ENCODE assay signal across 8 mouse cellular contexts in the genomic region with DNA sequence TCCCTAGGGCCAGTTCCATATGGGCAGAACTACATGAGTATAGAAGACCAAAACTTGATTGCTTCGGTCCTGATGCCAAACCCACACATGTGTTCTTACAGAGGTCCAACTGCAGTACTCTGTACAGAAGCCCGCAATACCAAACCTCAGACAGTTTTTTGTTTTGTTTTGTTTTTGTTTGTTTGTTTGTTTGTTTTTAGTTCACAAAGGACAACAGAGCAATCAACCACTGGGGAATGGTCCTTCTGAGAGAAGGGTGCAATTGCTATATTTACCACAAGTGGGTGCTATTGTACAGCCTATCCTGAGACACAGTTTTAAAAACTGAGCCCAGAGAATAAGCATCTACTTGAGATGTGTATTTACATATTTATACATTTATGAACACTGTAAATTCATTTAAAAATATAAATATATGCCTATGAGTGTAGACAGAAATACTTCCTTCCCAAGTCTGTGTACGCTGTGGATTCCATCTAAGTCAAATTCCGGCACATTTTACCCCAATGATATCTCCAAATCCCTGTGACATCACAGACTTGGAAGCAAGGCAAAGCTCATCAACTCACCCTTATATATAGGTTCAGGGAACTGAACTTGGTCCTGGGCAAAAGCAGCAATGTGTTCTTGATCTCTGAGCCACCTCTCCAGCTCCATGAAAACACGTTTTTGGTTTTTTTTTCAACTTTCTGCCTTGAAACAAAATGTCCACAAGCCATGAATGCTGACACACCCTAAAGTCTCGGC.
DNase-seq lines count a peak whose midpoint lies in the region; ATAC-seq and TF ChIP-seq lines count a peak whose summit lies in the region.

No protein-coding gene starts in this region.

- H3K4me3 ChIP-seq in limb, embryonic 14.5 days (replicated peaks; ENCODE audit: low read length): no peak overlapping the region
- no peak overlapping the region for H3K4me3 ChIP-seq in limb, embryonic 10.5 days
- no peak overlapping the region for H3K4me3 ChIP-seq in intestine, embryonic 15.5 days (replicated peaks)

- no peak for ATAC-seq in limb, embryonic 14.5 days (ENCODE audit: low FRiP score, low read depth)
- peak; percentile 52; the same call in 1 of the 2 replicates for ATAC-seq in megakaryocyte progenitor cell, adult 5-6 weeks (replicated peaks; ENCODE audit: poor library complexity)
- ATAC-seq in intestine, embryonic 15.5 days: no peak

- H3K36me3 ChIP-seq in limb, embryonic 14.5 days (ENCODE audit: control insufficient read depth, insufficient read depth, low read length): no peaks in the 10 kb centered on the region
- H3K36me3 ChIP-seq in limb, embryonic 10.5 days: no peaks in the 10 kb centered on the region
- H3K36me3 ChIP-seq in intestine, embryonic 15.5 days: no peaks in the 10 kb centered on the region

- WGBS in limb, embryonic 14.5 days: 66% methylated on average over 6 of the region's 6 CpGs
- WGBS in limb, embryonic 10.5 days: 69% methylated on average over 6 of the region's 6 CpGs
- 62% methylated on average over 6 of the region's 6 CpGs for WGBS in intestine, embryonic 15.5 days

- peak; percentile 14 for DNase-seq in adrenal gland, postnatal 10 days
- no peak for DNase-seq in adrenal gland, adult 18-20 months (ENCODE audit: low spot score in 2 of 2)
- peak; percentile 48 for DNase-seq in limb, embryonic 14.5 days (ENCODE audit: low spot score)
- DNase-seq in limb, embryonic 10.5 days (ENCODE audit: low spot score): no peak
- DNase-seq in cerebellum, postnatal 14 days: peak; percentile 56 to 75
- no peak for DNase-seq in heart, adult 18-20 months

- no peaks in the 10 kb centered on the region for H3K4me1 ChIP-seq in limb, embryonic 14.5 days (ENCODE audit: control insufficient read depth, insufficient read depth, low read length)
- H3K4me1 ChIP-seq in limb, embryonic 10.5 days: no peaks in the 10 kb centered on the region
- H3K4me1 ChIP-seq in intestine, embryonic 15.5 days (replicated peaks): no peaks in the 10 kb centered on the region

- no peaks in the 10 kb centered on the region for H3K9me3 ChIP-seq in limb, embryonic 14.5 days (ENCODE audit: control insufficient read depth, low read length)
- no peaks in the 10 kb centered on the region for H3K9me3 ChIP-seq in limb, embryonic 10.5 days (replicated peaks)
- no peaks in the 10 kb centered on the region for H3K9me3 ChIP-seq in intestine, embryonic 15.5 days

- H3K27me3 ChIP-seq in limb, embryonic 14.5 days (ENCODE audit: control insufficient read depth, insufficient read depth, low read length): no peaks in the 10 kb centered on the region
- H3K27me3 ChIP-seq in limb, embryonic 10.5 days (ENCODE audit: low read depth, poor library complexity, severe bottlenecking): no peaks in the 10 kb centered on the region
- no peaks in the 10 kb centered on the region for H3K27me3 ChIP-seq in intestine, embryonic 15.5 days (replicated peaks)

- no peak for TF ChIP-seq POLR2A in limb, embryonic 14.5 days (IDR thresholded peaks at IDR 0.05; ENCODE audit: borderline replicate concordance, extremely low read depth, insufficient read depth, insufficient read length)

- H3K9ac ChIP-seq in limb, embryonic 14.5 days (ENCODE audit: low read depth, low read length, severe bottlenecking): no peak overlapping the region
- H3K9ac ChIP-seq in intestine, embryonic 15.5 days: no peak overlapping the region

- no peak overlapping the region for H3K4me2 ChIP-seq in limb, embryonic 14.5 days (replicated peaks; ENCODE audit: low read depth, low read length, severe bottlenecking)
- H3K4me2 ChIP-seq in intestine, embryonic 15.5 days (replicated peaks): no peak overlapping the region

- no peak overlapping the region for H3K27ac ChIP-seq in limb, embryonic 14.5 days (replicated peaks; ENCODE audit: low read depth, low read length)
- no peak overlapping the region for H3K27ac ChIP-seq in limb, embryonic 10.5 days
- no peak overlapping the region for H3K27ac ChIP-seq in intestine, embryonic 15.5 days

Comparison
In these comparisons a context has a peak if more than half of its experiments do, and no peak if none do; other contexts are left out.
1. DNase-seq: peak in adrenal gland, postnatal 10 days (single experiment), limb, embryonic 14.5 days (single experiment) and cerebellum, postnatal 14 days (2 of 2); none in adrenal gland, adult 18-20 months (0 of 2), limb, embryonic 10.5 days (single experiment) and heart, adult 18-20 months (0 of 2).